In genomic region chr6:85316211-85316610, GRCm38 (mm10) we compare ENCODE assay signal across 22 mouse cellular contexts. TPM values are rescaled to one million over a fixed set of nuclear protein-coding genes. Genes with fewer than 3 reads are reported as not detected.
DNase-seq lines count a peak whose midpoint lies in the region; ATAC-seq and TF ChIP-seq lines count a peak whose summit lies in the region.
"Had no signal": no experiment of that assay in that cellular context is flagged by ENCODE, and none has a peak within 500 bp of the region (broad histone marks: within the 10 kb centered on the region; RNA-seq: fewer than 3 reads in every experiment).

No protein-coding gene starts in this region.

- H3K79me2 ChIP-seq in CH12.LX (replicated peaks; ENCODE audit: control insufficient read depth, extremely low read depth, insufficient read depth, poor library complexity, severe bottlenecking): no peaks in the 10 kb centered on the region

- in situ Hi-C loops in CH12.LX (cut with MboI; ENCODE audit: low pct_ligation_motif_present, low pct_unique_long_range_greater_than_20kb, low sequenced_read_pairs): no loop called here

- no peaks in the 10 kb centered on the region; the same call in 1 of the 2 replicates for H3K36me3 ChIP-seq in hindbrain, postnatal 0 days (ENCODE audit: insufficient read depth, low read length)
- peaks cover 3% of the 10 kb centered on the region; the same call in 1 of the 2 replicates for H3K36me3 ChIP-seq in hindbrain, embryonic 13.5 days
- no peaks in the 10 kb centered on the region for H3K36me3 ChIP-seq in CH12.LX (replicated peaks in 1 of 2; ENCODE audit: control insufficient read depth in 1 of 2, insufficient read depth in 1 of 2, low read length in 1 of 2)
- no peaks in the 10 kb centered on the region for H3K36me3 ChIP-seq in stomach, postnatal 0 days (ENCODE audit: control insufficient read depth, insufficient read depth, low read length)

- H3K9ac ChIP-seq in hindbrain, postnatal 0 days (replicated peaks; ENCODE audit: low read length): no peak overlapping the region
- no peak overlapping the region for H3K9ac ChIP-seq in hindbrain, embryonic 13.5 days
- no peak overlapping the region for H3K9ac ChIP-seq in CH12.LX (ENCODE audit: insufficient read depth, low read depth)
- H3K9ac ChIP-seq in stomach, postnatal 0 days (ENCODE audit: low read length): no peak overlapping the region
- H3K9ac ChIP-seq: hindbrain, embryonic 14.5 days had no signal

- no peak overlapping the region for H3K4me2 ChIP-seq in hindbrain, postnatal 0 days (ENCODE audit: low read depth, low read length)
- no peak overlapping the region for H3K4me2 ChIP-seq in hindbrain, embryonic 13.5 days
- H3K4me2 ChIP-seq in CH12.LX (ENCODE audit: insufficient read depth, low read depth, poor library complexity, severe bottlenecking): no peak overlapping the region
- H3K4me2 ChIP-seq in stomach, postnatal 0 days (replicated peaks; ENCODE audit: low read depth): no peak overlapping the region
- H3K4me2 ChIP-seq: heart, embryonic 11.5 days; hindbrain, embryonic 14.5 days had no signal

- TF ChIP-seq RAD21 in CH12.LX (IDR thresholded peaks at IDR 0.05; ENCODE audit: low read depth, low read length): peak; percentile 4

- TF ChIP-seq POLR2A in CH12.LX (IDR thresholded peaks at IDR 0.05; ENCODE audit: low read depth, low read length): no peak

- no peak for TF ChIP-seq EP300 in CH12.LX (IDR thresholded peaks at IDR 0.05; ENCODE audit: low read length)
- TF ChIP-seq EP300 in stomach, postnatal 0 days (optimal IDR thresholded peaks at IDR 0.05): no peak

- no peak overlapping the region for H3K4me3 ChIP-seq in hindbrain, postnatal 0 days (ENCODE audit: low read length)
- no peak overlapping the region for H3K4me3 ChIP-seq in hindbrain, embryonic 13.5 days
- H3K4me3 ChIP-seq in CH12.LX (replicated peaks in 1 of 3; ENCODE audit: low read depth in 2 of 3, low read length in 2 of 3, poor library complexity in 1 of 3): no peak overlapping the region
- H3K4me3 ChIP-seq in stomach, postnatal 0 days (ENCODE audit: low read depth, low read length): no peak overlapping the region
- H3K4me3 ChIP-seq: forebrain, embryonic 10.5 days; hindbrain, embryonic 10.5 days had no signal

- dilution Hi-C loops in CH12.LX (cut with MboI; ENCODE audit: extremely low pct_ligation_motif_present, extremely low pct_unique_long_range_greater_than_20kb, low sequenced_read_pairs): no loop called here

- no peak for DNase-seq in hindbrain, postnatal 0 days (ENCODE audit: low spot score)
- DNase-seq in 3T3-L1 (ENCODE audit: low read depth, low spot score) (peak; percentile 81), CH12.LX (ENCODE audit: extremely low read depth) (no peak), R1 (ENCODE audit: low read depth, low spot score) (peak; percentile 62)
- DNase-seq in frontal cortex, postnatal 10 days (ENCODE audit: low spot score in 2 of 2): no peak
- no peak for DNase-seq in stomach, postnatal 0 days (ENCODE audit: low spot score)
- DNase-seq: adrenal gland, adult 2 months; adrenal gland, postnatal 14 days; cerebellum, adult 11 months; cerebellum, adult 8-10 months; cerebellum, postnatal 14 days; gastrocnemius, postnatal 10 days; gastrocnemius, postnatal 36 days; heart, postnatal 36 days; kidney, adult 8-10 months had no signal

- WGBS in hindbrain, postnatal 0 days: 90% methylated on average over 2 of the region's 2 CpGs
- 97% methylated on average over 2 of the region's 2 CpGs for WGBS in hindbrain, embryonic 13.5 days
- WGBS in stomach, postnatal 0 days: 94% methylated on average over 2 of the region's 2 CpGs

- H3K4me1 ChIP-seq in hindbrain, postnatal 0 days (ENCODE audit: insufficient read depth, low read length): peaks cover 6% of the 10 kb centered on the region; the same call in 1 of the 2 replicates
- H3K4me1 ChIP-seq in hindbrain, embryonic 13.5 days (replicated peaks): peaks cover 16% of the 10 kb centered on the region
- no peaks in the 10 kb centered on the region for H3K4me1 ChIP-seq in CH12.LX (ENCODE audit: control insufficient read depth in 1 of 2, insufficient read depth in 2 of 2)
- no peaks in the 10 kb centered on the region for H3K4me1 ChIP-seq in stomach, postnatal 0 days (replicated peaks; ENCODE audit: control insufficient read depth, insufficient read depth)

- ATAC-seq in hindbrain, postnatal 0 days: no peak
- ATAC-seq in hindbrain, embryonic 13.5 days (ENCODE audit: low FRiP score): no peak
- no peak for ATAC-seq in stomach, postnatal 0 days (ENCODE audit: low FRiP score, low TSS enrichment)
- ATAC-seq: forebrain, embryonic 14.5 days; intestine, postnatal 0 days had no signal

- peak; percentile 24; the same call in 1 of the 2 replicates for TF ChIP-seq CTCF in hindbrain, postnatal 0 days (IDR thresholded peaks at IDR 0.05; ENCODE audit: low read depth)
- peak in 1 of 2 experiments; percentile 52; a peak in 2 of 4 replicates for TF ChIP-seq CTCF in CH12.LX (conservative IDR thresholded peaks at IDR 0.05 in 1 of 2, IDR thresholded peaks at IDR 0.05 in 1 of 2; ENCODE audit: low read depth in 2 of 2, low read length in 2 of 2)
- no peak for TF ChIP-seq CTCF in stomach, postnatal 0 days (IDR thresholded peaks at IDR 0.05; ENCODE audit: low read depth)

- H3K27ac ChIP-seq in hindbrain, postnatal 0 days: no peak overlapping the region
- H3K27ac ChIP-seq in hindbrain, embryonic 13.5 days: no peak overlapping the region
- no peak overlapping the region for H3K27ac ChIP-seq in CH12.LX (ENCODE audit: insufficient read depth, low read depth)
- H3K27ac ChIP-seq in stomach, postnatal 0 days (replicated peaks): no peak overlapping the region
- H3K27ac ChIP-seq: forebrain, embryonic 10.5 days; hindbrain, embryonic 10.5 days; hindbrain, embryonic 14.5 days had no signal

- H3K9me3 ChIP-seq in hindbrain, postnatal 0 days (ENCODE audit: low read length): no peaks in the 10 kb centered on the region
- no peaks in the 10 kb centered on the region for H3K9me3 ChIP-seq in hindbrain, embryonic 13.5 days
- H3K9me3 ChIP-seq in CH12.LX (replicated peaks; ENCODE audit: low read length): no peaks in the 10 kb centered on the region
- H3K9me3 ChIP-seq in stomach, postnatal 0 days (ENCODE audit: control insufficient read depth, low read length): no peaks in the 10 kb centered on the region
- H3K9me3 ChIP-seq: forebrain, embryonic 10.5 days; hindbrain, embryonic 10.5 days had no signal

- H3K27me3 ChIP-seq in hindbrain, postnatal 0 days (ENCODE audit: insufficient read depth, low read length): no peaks in the 10 kb centered on the region
- no peaks in the 10 kb centered on the region for H3K27me3 ChIP-seq in hindbrain, embryonic 13.5 days
- H3K27me3 ChIP-seq in CH12.LX (replicated peaks): no peaks in the 10 kb centered on the region
- H3K27me3 ChIP-seq in stomach, postnatal 0 days (ENCODE audit: control insufficient read depth, insufficient read depth, low read length): no peaks in the 10 kb centered on the region

TF ChIP-seq in CH12.LX, 34 proteins besides CTCF, POLR2A, EP300 and RAD21:
- no peak for TF ChIP-seq USF2 (conservative IDR thresholded peaks at IDR 0.05; ENCODE audit: low read depth, low read length)
- no peak for TF ChIP-seq IRF4 (IDR thresholded peaks at IDR 0.05; ENCODE audit: low read depth, low read length)
- no peak for TF ChIP-seq ZNF384 (IDR thresholded peaks at IDR 0.05; ENCODE audit: low read depth, low read length)
- no peak for TF ChIP-seq MAZ (IDR thresholded peaks at IDR 0.05; ENCODE audit: low read depth, low read length)
- TF ChIP-seq USF1 (IDR thresholded peaks at IDR 0.05; ENCODE audit: low read depth, low read length): no peak
- TF ChIP-seq NRF1 (IDR thresholded peaks at IDR 0.05; ENCODE audit: low read depth, low read length): no peak

RNA-seq across cellular contexts. Expression of gene Sfxn5, which starts 17.0 kb away (rescaled TPM):
- 144 and 151 TPM in 2 replicates for total RNA-seq in hindbrain, postnatal 0 days (2014; rRNA removed)
- 108 and 115 TPM in 2 replicates for polyA plus RNA-seq in hindbrain, postnatal 0 days (2015; fragmentation: Nextera tagmentation; extraction: Ambion mirVana)
- polyA plus RNA-seq in hindbrain, embryonic 13.5 days (2015; fragmentation: Nextera tagmentation; extraction: Ambion mirVana): 18.3 and 19.6 TPM in 2 replicates
- total RNA-seq in CH12.LX (2012; rRNA removed) (0.55 and 0.63 TPM in 2 replicates), CH12.LX (2014; rRNA removed) (0.66 and 0.88 TPM in 2 replicates)
- 0.93 and 1.4 TPM in 2 replicates for polyA plus RNA-seq in CH12.LX (2012; ENCODE audit: insufficient read length, low read depth)
- polyA plus RNA-seq in stomach, postnatal 0 days (2015; fragmentation: Nextera tagmentation; extraction: Ambion mirVana): 8.4 and 8.9 TPM in 2 replicates

RNA-seq across cellular contexts. Expression of gene Rab11fip5, which starts 58.2 kb away (rescaled TPM):
- 62.6 and 66.5 TPM in 2 replicates for total RNA-seq in hindbrain, postnatal 0 days (2014; rRNA removed)
- polyA plus RNA-seq in hindbrain, postnatal 0 days (2015; fragmentation: Nextera tagmentation; extraction: Ambion mirVana): 23.4 and 26.7 TPM in 2 replicates
- polyA plus RNA-seq in hindbrain, embryonic 13.5 days (2015; fragmentation: Nextera tagmentation; extraction: Ambion mirVana): 13.7 and 14.8 TPM in 2 replicates
- 0.13 and 0.30 TPM in 2 replicates for total RNA-seq in CH12.LX (2012; rRNA removed)
- 0.11 and 0.13 TPM in 2 replicates for total RNA-seq in CH12.LX (2014; rRNA removed)
- 0.17 TPM in 1 of 2 replicates, not detected in the other for polyA plus RNA-seq in CH12.LX (2012; ENCODE audit: insufficient read length, low read depth)
- polyA plus RNA-seq in stomach, postnatal 0 days (2015; fragmentation: Nextera tagmentation; extraction: Ambion mirVana): 7.6 and 8.3 TPM in 2 replicates

Comparison
In these comparisons a context has a peak if more than half of its experiments do, and no peak if none do; other contexts are left out.
1. DNase-seq: peak in 3T3-L1 (single experiment) and R1 (single experiment); none in hindbrain, postnatal 0 days (single experiment), CH12.LX (single experiment), frontal cortex, postnatal 10 days (0 of 2) and stomach, postnatal 0 days (single experiment).